ENCODE assay signal across 8 mouse cellular contexts in genomic region chr11:64396331-64396881, GRCm38 (mm10). TPM values are rescaled to one million over a fixed set of nuclear protein-coding genes. Genes with fewer than 3 reads are reported as not detected.
DNase-seq lines count a peak whose midpoint lies in the region; ATAC-seq and TF ChIP-seq lines count a peak whose summit lies in the region.

No protein-coding gene starts in this region.

- peak in 1 of 2 experiments; percentile 55; a peak in 2 of 4 replicates for TF ChIP-seq CTCF in CH12.LX (conservative IDR thresholded peaks at IDR 0.05 in 1 of 2, IDR thresholded peaks at IDR 0.05 in 1 of 2; ENCODE audit: low read depth in 2 of 2, low read length in 2 of 2)

- peak overlapping the region; percentile 47 for H3K9ac ChIP-seq in CH12.LX (ENCODE audit: insufficient read depth, low read depth)
- H3K9ac ChIP-seq in forebrain, embryonic 16.5 days (replicated peaks; ENCODE audit: low read depth, low read length) = peak overlapping the region; percentile 23; the same call in 1 of the 2 replicates
- H3K9ac ChIP-seq in hindbrain, embryonic 15.5 days = no peak overlapping the region

- TF ChIP-seq EP300 in CH12.LX (IDR thresholded peaks at IDR 0.05; ENCODE audit: low read length) = peak; percentile 76

- 6% methylated on average over 7 of the region's 7 CpGs for WGBS in forebrain, embryonic 16.5 days
- WGBS in hindbrain, embryonic 15.5 days = 3% methylated on average over 7 of the region's 7 CpGs
- whole genome bisulfite sequencing in limb, embryonic 10.5 days = 5% methylated on average over 7 of the region's 7 CpGs

- no peaks in the 10 kb centered on the region for H3K36me3 ChIP-seq in CH12.LX (replicated peaks in 1 of 2; ENCODE audit: control insufficient read depth in 1 of 2, insufficient read depth in 1 of 2, low read length in 1 of 2)
- no peaks in the 10 kb centered on the region for H3K36me3 ChIP-seq in forebrain, embryonic 16.5 days (ENCODE audit: control insufficient read depth, insufficient read depth)
- H3K36me3 ChIP-seq in hindbrain, embryonic 15.5 days = no peaks in the 10 kb centered on the region
- no peaks in the 10 kb centered on the region for H3K36me3 ChIP-seq in limb, embryonic 10.5 days

- no peak for DNase-seq in cerebellum, adult 8-10 months
- DNase-seq in CH12.LX (ENCODE audit: extremely low read depth) = peak; percentile 98
- no peak for DNase-seq in limb, embryonic 10.5 days (ENCODE audit: low spot score)
- peak; percentile 29 for DNase-seq in retina, postnatal 7 days (ENCODE audit: low read depth, low spot score)
- no peak for DNase-seq in T-cell, adult 2 months (ENCODE audit: low spot score)

- H3K4me2 ChIP-seq in CH12.LX (ENCODE audit: insufficient read depth, low read depth, poor library complexity, severe bottlenecking) = peak overlapping the region; percentile 69
- H3K4me2 ChIP-seq in forebrain, embryonic 16.5 days (ENCODE audit: low read length) = peak overlapping the region; percentile 40; the same call in 1 of the 2 replicates
- H3K4me2 ChIP-seq in hindbrain, embryonic 15.5 days = peak overlapping the region; percentile 49

- peak; percentile 78 for TF ChIP-seq POLR2A in CH12.LX (IDR thresholded peaks at IDR 0.05; ENCODE audit: low read depth, low read length)

- H3K4me1 ChIP-seq in CH12.LX (ENCODE audit: control insufficient read depth in 1 of 2, insufficient read depth in 2 of 2) = peaks cover 21 to 41% of the 10 kb centered on the region in 2 experiments
- H3K4me1 ChIP-seq in forebrain, embryonic 16.5 days (replicated peaks; ENCODE audit: control insufficient read depth, insufficient read depth, low read length) = peaks cover 11% of the 10 kb centered on the region
- peaks cover 16% of the 10 kb centered on the region for H3K4me1 ChIP-seq in hindbrain, embryonic 15.5 days (replicated peaks)
- H3K4me1 ChIP-seq in limb, embryonic 10.5 days = peaks cover 5% of the 10 kb centered on the region

- H3K9me3 ChIP-seq in CH12.LX (replicated peaks; ENCODE audit: low read length) = peaks cover 10% of the 10 kb centered on the region
- no peaks in the 10 kb centered on the region for H3K9me3 ChIP-seq in forebrain, embryonic 16.5 days (ENCODE audit: control insufficient read depth, low read length)
- H3K9me3 ChIP-seq in hindbrain, embryonic 15.5 days = no peaks in the 10 kb centered on the region
- H3K9me3 ChIP-seq in limb, embryonic 10.5 days (replicated peaks) = no peaks in the 10 kb centered on the region

- H3K4me3 ChIP-seq in CH12.LX (replicated peaks in 1 of 3; ENCODE audit: low read depth in 2 of 3, low read length in 2 of 3, poor library complexity in 1 of 3) = peak overlapping the region in 2 of 3 experiments; percentile 8 to 26
- H3K4me3 ChIP-seq in forebrain, embryonic 16.5 days (replicated peaks; ENCODE audit: low read length) = no peak overlapping the region
- no peak overlapping the region for H3K4me3 ChIP-seq in hindbrain, embryonic 15.5 days
- H3K4me3 ChIP-seq in limb, embryonic 10.5 days = peak overlapping the region; percentile 29; the same call in 1 of the 2 replicates

- H3K79me2 ChIP-seq in CH12.LX (replicated peaks; ENCODE audit: control insufficient read depth, extremely low read depth, insufficient read depth, poor library complexity, severe bottlenecking) = no peaks in the 10 kb centered on the region

- peak; percentile 63 for TF ChIP-seq RAD21 in CH12.LX (IDR thresholded peaks at IDR 0.05; ENCODE audit: low read depth, low read length)

- dilution Hi-C loops in CH12.LX (cut with MboI; ENCODE audit: extremely low pct_ligation_motif_present, extremely low pct_unique_long_range_greater_than_20kb, low sequenced_read_pairs) = no loop called here

- in situ Hi-C loops in CH12.LX (cut with MboI; ENCODE audit: low pct_ligation_motif_present, low pct_unique_long_range_greater_than_20kb, low sequenced_read_pairs) = no loop called here

- no peaks in the 10 kb centered on the region for H3K27me3 ChIP-seq in CH12.LX (replicated peaks)
- H3K27me3 ChIP-seq in forebrain, embryonic 16.5 days (replicated peaks; ENCODE audit: control insufficient read depth, insufficient read depth, low read length) = no peaks in the 10 kb centered on the region
- no peaks in the 10 kb centered on the region for H3K27me3 ChIP-seq in hindbrain, embryonic 15.5 days
- peaks cover 28% of the 10 kb centered on the region for H3K27me3 ChIP-seq in limb, embryonic 10.5 days (ENCODE audit: low read depth, poor library complexity, severe bottlenecking)

- peak overlapping the region; percentile 54 for H3K27ac ChIP-seq in CH12.LX (ENCODE audit: insufficient read depth, low read depth)
- peak overlapping the region; percentile 13; the same call in 1 of the 2 replicates for H3K27ac ChIP-seq in forebrain, embryonic 16.5 days (ENCODE audit: low read length)
- peak overlapping the region; percentile 69 for H3K27ac ChIP-seq in hindbrain, embryonic 15.5 days (replicated peaks)
- H3K27ac ChIP-seq in limb, embryonic 10.5 days = no peak overlapping the region

- peak; percentile 26; the same call in 1 of the 2 replicates for ATAC-seq in cerebellum, adult (ENCODE audit: insufficient number of reproducible peaks, low FRiP score, low TSS enrichment)
- ATAC-seq in forebrain, embryonic 16.5 days = peak; percentile 96
- ATAC-seq in hindbrain, embryonic 15.5 days (ENCODE audit: low FRiP score, low read depth) = peak; percentile 81

TF ChIP-seq in CH12.LX, 34 proteins besides CTCF, POLR2A, EP300 and RAD21:
- no peak for TF ChIP-seq USF2 (conservative IDR thresholded peaks at IDR 0.05; ENCODE audit: low read depth, low read length)
- peak; percentile 79 for TF ChIP-seq IRF4 (IDR thresholded peaks at IDR 0.05; ENCODE audit: low read depth, low read length)
- peak; percentile 67 for TF ChIP-seq NELFE (IDR thresholded peaks at IDR 0.05; ENCODE audit: low read depth, low read length)
- TF ChIP-seq TCF12 (IDR thresholded peaks at IDR 0.05; ENCODE audit: low read depth, low read length) = peak; percentile 90; the same call in 1 of the 2 replicates
- TF ChIP-seq MYC (IDR thresholded peaks at IDR 0.05; ENCODE audit: low read depth, low read length) = peak; percentile 86
- no peak for TF ChIP-seq ZNF384 (IDR thresholded peaks at IDR 0.05; ENCODE audit: low read depth, low read length)
- TF ChIP-seq MEF2A (IDR thresholded peaks at IDR 0.05; ENCODE audit: borderline replicate concordance, low read depth, low read length) = peak; percentile 80
- TF ChIP-seq TBP (conservative IDR thresholded peaks at IDR 0.05; ENCODE audit: low read depth, low read length) = peak; percentile 65; the same call in 1 of the 2 replicates
- peak; percentile 71; the same call in 1 of the 2 replicates for TF ChIP-seq ZMIZ1 (IDR thresholded peaks at IDR 0.05; ENCODE audit: low read depth, low read length)
- TF ChIP-seq PAX5 (IDR thresholded peaks at IDR 0.05; ENCODE audit: low read length) = no peak
- TF ChIP-seq UBTF (IDR thresholded peaks at IDR 0.05; ENCODE audit: low read depth, low read length) = no peak
- no peak for TF ChIP-seq KAT2A (IDR thresholded peaks at IDR 0.05; ENCODE audit: insufficient replicate concordance, low read length)
- no peak; the same call in 1 of the 2 replicates for TF ChIP-seq MXI1 (IDR thresholded peaks at IDR 0.05; ENCODE audit: low read depth, low read length)
- 0 out of 2 replicates have a peak, but pooled peaks have one; percentile 39 for TF ChIP-seq RCOR1 (conservative IDR thresholded peaks at IDR 0.05; ENCODE audit: low read depth, low read length)
- peak; percentile 99 for TF ChIP-seq ELF1 (IDR thresholded peaks at IDR 0.05; ENCODE audit: low read depth, low read length)
- peak; percentile 83 for TF ChIP-seq CHD2 (IDR thresholded peaks at IDR 0.05; ENCODE audit: low read length)
- peak; percentile 83; the same call in 1 of the 2 replicates for TF ChIP-seq MAX (IDR thresholded peaks at IDR 0.05; ENCODE audit: low read length)
- peak; percentile 55 for TF ChIP-seq SMC3 (IDR thresholded peaks at IDR 0.05; ENCODE audit: low read depth, low read length)
- TF ChIP-seq SIN3A (IDR thresholded peaks at IDR 0.05; ENCODE audit: low read length) = peak; percentile 63; the same call in 1 of the 2 replicates
- 0 out of 2 replicates have a peak, but pooled peaks have one; percentile 28 for TF ChIP-seq MAZ (IDR thresholded peaks at IDR 0.05; ENCODE audit: low read depth, low read length)
- TF ChIP-seq MAFK (IDR thresholded peaks at IDR 0.05; ENCODE audit: insufficient replicate concordance, low read length) = no peak
- TF ChIP-seq ETS1 (conservative IDR thresholded peaks at IDR 0.05; ENCODE audit: low read depth, low read length) = peak; percentile 66
- TF ChIP-seq GABPA (IDR thresholded peaks at IDR 0.05; ENCODE audit: insufficient replicate concordance, low read depth, low read length) = no peak
- no peak for TF ChIP-seq NRF1 (IDR thresholded peaks at IDR 0.05; ENCODE audit: low read depth, low read length)
- no peak; the same call in none of the 2 replicates for TF ChIP-seq JUN (IDR thresholded peaks at IDR 0.05; ENCODE audit: insufficient read depth, low read depth, low read length)
- no peak for TF ChIP-seq CHD1 (IDR thresholded peaks at IDR 0.05; ENCODE audit: low read depth, low read length)
- TF ChIP-seq BHLHE40 (IDR thresholded peaks at IDR 0.05; ENCODE audit: low read depth, low read length) = peak; percentile 49; the same call in 1 of the 2 replicates
- no peak for TF ChIP-seq ZKSCAN1 (IDR thresholded peaks at IDR 0.05; ENCODE audit: borderline replicate concordance, low read depth, low read length)
- TF ChIP-seq HCFC1 (IDR thresholded peaks at IDR 0.05; ENCODE audit: low read depth, low read length) = peak; percentile 59

RNA-seq across cellular contexts. Expression of gene Hs3st3a1, which starts 38.7 kb away (rescaled TPM):
- total RNA-seq in CH12.LX (2012; rRNA removed) = not detected in 2 replicates
- not detected in 2 replicates for total RNA-seq in CH12.LX (2014; rRNA removed)
- not detected in 2 replicates for polyA plus RNA-seq in CH12.LX (2012; ENCODE audit: insufficient read length, low read depth)
- 0.10 and 0.32 TPM in 2 replicates for polyA plus RNA-seq in forebrain, embryonic 16.5 days (2015; fragmentation: Nextera tagmentation; extraction: Ambion mirVana)
- polyA plus RNA-seq in hindbrain, embryonic 15.5 days (2015; fragmentation: Nextera tagmentation; extraction: Ambion mirVana) = 1.3 and 1.4 TPM in 2 replicates
- polyA plus RNA-seq in limb, embryonic 10.5 days (2016; fragmentation: Nextera tagmentation; extraction: Ambion mirVana) = 2.2 and 2.4 TPM in 2 replicates

RNA-seq across cellular contexts. Expression of gene F930015N05Rik, which starts 40.0 kb away (rescaled TPM):
- not detected in 2 replicates for total RNA-seq in CH12.LX (2012; rRNA removed)
- not detected in 2 replicates for total RNA-seq in CH12.LX (2014; rRNA removed)
- polyA plus RNA-seq in CH12.LX (2012; ENCODE audit: insufficient read length, low read depth) = not detected in 2 replicates
- polyA plus RNA-seq in forebrain, embryonic 16.5 days (2015; fragmentation: Nextera tagmentation; extraction: Ambion mirVana) = 0.38 TPM in 1 of 2 replicates, not detected in the other
- polyA plus RNA-seq in hindbrain, embryonic 15.5 days (2015; fragmentation: Nextera tagmentation; extraction: Ambion mirVana) = 1.3 and 1.4 TPM in 2 replicates
- polyA plus RNA-seq in limb, embryonic 10.5 days (2016; fragmentation: Nextera tagmentation; extraction: Ambion mirVana) = 1.4 and 1.5 TPM in 2 replicates

Comparison
In these comparisons a context has a peak if more than half of its experiments do, and no peak if none do; other contexts are left out.
1. ATAC-seq: peak in every context shown above with its lines; median percentile 96 in forebrain, embryonic 16.5 days; 81 in hindbrain, embryonic 15.5 days; 26 in cerebellum, adult.
2. DNase-seq: peak in CH12.LX (single experiment) and retina, postnatal 7 days (single experiment); none in cerebellum, adult 8-10 months (single experiment), limb, embryonic 10.5 days (single experiment) and T-cell, adult 2 months (single experiment).
3. H3K4me3 ChIP-seq: peak in CH12.LX (2 of 3) and limb, embryonic 10.5 days (single experiment); none in forebrain, embryonic 16.5 days (single experiment) and hindbrain, embryonic 15.5 days (single experiment).
4. Peak in every context shown above with its lines, with median percentiles within 50 percentile points of each other: H3K4me2 ChIP-seq.